Mouse (Mus musculus): ENCODE measurements around the gene Lrp10.

DNA sequence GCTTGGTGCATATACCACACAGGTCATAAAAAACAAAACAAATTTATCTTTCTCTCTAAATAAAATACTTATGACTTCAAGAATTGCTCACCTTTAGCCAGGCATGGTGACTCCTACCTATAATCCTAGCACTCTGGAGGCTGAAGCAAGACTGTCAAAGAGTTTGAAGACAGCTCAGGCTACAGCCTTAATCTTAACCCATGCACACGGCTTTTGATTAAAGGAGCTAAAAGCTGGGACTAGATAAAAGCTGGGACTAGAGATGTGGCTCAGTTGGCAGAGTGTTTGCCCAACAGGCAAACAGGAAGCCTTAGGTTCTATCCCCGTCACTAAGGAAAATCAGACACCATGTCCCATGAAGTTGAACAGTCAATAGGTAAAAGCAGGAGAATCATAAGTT, 39.2 kb downstream of the Lrp10 start:
- TF ChIP-seq CTCF (IDR thresholded peaks at IDR 0.05; ENCODE audit: borderline replicate concordance, extremely low read depth, insufficient read depth, insufficient read length) = no peak
- no peak for TF ChIP-seq POLR2A (IDR thresholded peaks at IDR 0.05; ENCODE audit: borderline replicate concordance, extremely low read depth, insufficient read depth, insufficient read length, poor library complexity, severe bottlenecking)
